Mouse (Mus musculus): ENCODE data around the gene Cacnb4. TPM values are rescaled to one million over a fixed set of nuclear protein-coding genes. Genes with fewer than 3 reads are reported as not detected.

Gene Cacnb4
- polyA plus RNA-seq, 1 experiment = 0.06 TPM

- Histone ChIP-seq H3K4me3 (ENCODE audit: extremely low read depth, insufficient read depth, insufficient read length) (no peak overlapping the region), H3K36me3 (ENCODE audit: control insufficient read depth, insufficient read depth, low read length) (no peaks in the 10 kb centered on the region), H3K27me3 (ENCODE audit: control insufficient read depth, insufficient read depth, low read length) (peaks cover 13% of the 10 kb centered on the region), H3K27ac (ENCODE audit: insufficient read depth, low read length) (no peak overlapping the region), H3K4me1 (ENCODE audit: control insufficient read depth, insufficient read depth, insufficient read length) (peaks cover 4% of the 10 kb centered on the region)
- TF ChIP-seq CTCF (IDR thresholded peaks at IDR 0.05; ENCODE audit: extremely low read depth, insufficient read depth, insufficient read length, insufficient replicate concordance) (no peak), POLR2A (IDR thresholded peaks at IDR 0.05; ENCODE audit: low read depth, low read length) (no peak)
- 45% methylated on average over 6 of the region's 6 CpGs for WGBS
- DNase-seq (ENCODE audit: low read depth in 1 of 2, low spot score in 2 of 2) = no peak
These were observed 277 bp upstream of the Cacnb4 start for GRCm38 (mm10) chr2:52676913-52677303.

- Histone ChIP-seq H3K27me3 (ENCODE audit: control insufficient read depth, insufficient read depth, low read length) (peaks cover 13% of the 10 kb centered on the region), H3K36me3 (ENCODE audit: control insufficient read depth, insufficient read depth, low read length) (no peaks in the 10 kb centered on the region), H3K4me3 (ENCODE audit: extremely low read depth, insufficient read depth, insufficient read length) (peak overlapping the region; percentile 35), H3K4me1 (ENCODE audit: control insufficient read depth, insufficient read depth, insufficient read length) (peaks cover 4% of the 10 kb centered on the region), H3K27ac (ENCODE audit: insufficient read depth, low read length) (no peak overlapping the region)
- TF ChIP-seq POLR2A (IDR thresholded peaks at IDR 0.05; ENCODE audit: low read depth, low read length) (no peak), CTCF (IDR thresholded peaks at IDR 0.05; ENCODE audit: extremely low read depth, insufficient read depth, insufficient read length, insufficient replicate concordance) (no peak)
- no peak for DNase-seq (ENCODE audit: low read depth in 1 of 2, low spot score in 2 of 2)
- WGBS = 3% methylated on average over 31 of the region's 42 CpGs
These were observed 1.2 kb downstream of the Cacnb4 start for GRCm38 (mm10) chr2:52675278-52675987.

- peak overlapping the region; percentile 2; the same call in 1 of the 2 replicates for H3K4me3 ChIP-seq (ENCODE audit: extremely low read depth, insufficient read depth, insufficient read length)
- WGBS = 1% methylated on average over 19 of the region's 19 CpGs
- no peak overlapping the region for H3K27ac ChIP-seq (ENCODE audit: insufficient read depth, low read length)
- H3K36me3 ChIP-seq (ENCODE audit: control insufficient read depth, insufficient read depth, low read length) = no peaks in the 10 kb centered on the region
- no peak for TF ChIP-seq CTCF (IDR thresholded peaks at IDR 0.05; ENCODE audit: extremely low read depth, insufficient read depth, insufficient read length, insufficient replicate concordance)
- no peak for TF ChIP-seq POLR2A (IDR thresholded peaks at IDR 0.05; ENCODE audit: low read depth, low read length)
- H3K27me3 ChIP-seq (ENCODE audit: control insufficient read depth, insufficient read depth, low read length) = peaks cover 13% of the 10 kb centered on the region
- no peak for DNase-seq (ENCODE audit: low read depth in 1 of 2, low spot score in 2 of 2)
- H3K4me1 ChIP-seq (ENCODE audit: control insufficient read depth, insufficient read depth, insufficient read length) = peaks cover 4% of the 10 kb centered on the region
These were observed 1.7 kb downstream of the Cacnb4 start for GRCm38 (mm10) chr2:52674886-52675277.

GRCm38 (mm10) chr2:52673172-52673571 lies 3.5 kb downstream of the Cacnb4 start:
- TF ChIP-seq CTCF (IDR thresholded peaks at IDR 0.05; ENCODE audit: extremely low read depth, insufficient read depth, insufficient read length, insufficient replicate concordance) = no peak
- no peaks in the 10 kb centered on the region for H3K36me3 ChIP-seq (ENCODE audit: control insufficient read depth, insufficient read depth, low read length)
- no peak overlapping the region for H3K27ac ChIP-seq (ENCODE audit: insufficient read depth, low read length)
- WGBS = 47% methylated on average over 1 of the region's 1 CpGs
- H3K4me3 ChIP-seq (ENCODE audit: extremely low read depth, insufficient read depth, insufficient read length) = no peak overlapping the region
- H3K27me3 ChIP-seq (ENCODE audit: control insufficient read depth, insufficient read depth, low read length) = peaks cover 13% of the 10 kb centered on the region
- no peak for DNase-seq (ENCODE audit: low read depth in 1 of 2, low spot score in 2 of 2)
- H3K4me1 ChIP-seq (ENCODE audit: control insufficient read depth, insufficient read depth, insufficient read length) = peaks cover 4% of the 10 kb centered on the region

GRCm38 (mm10) chr2:52670733-52671132 lies 5.9 kb downstream of the Cacnb4 start:
- H3K27ac ChIP-seq (ENCODE audit: insufficient read depth, low read length) = no peak overlapping the region
- H3K36me3 ChIP-seq (ENCODE audit: control insufficient read depth, insufficient read depth, low read length) = no peaks in the 10 kb centered on the region
- no peak for TF ChIP-seq POLR2A (IDR thresholded peaks at IDR 0.05; ENCODE audit: low read depth, low read length)
- peaks cover 6% of the 10 kb centered on the region for H3K27me3 ChIP-seq (ENCODE audit: control insufficient read depth, insufficient read depth, low read length)
- DNase-seq (ENCODE audit: low read depth in 1 of 2, low spot score in 2 of 2) = no peak
- H3K4me1 ChIP-seq (ENCODE audit: control insufficient read depth, insufficient read depth, insufficient read length) = peaks cover 4% of the 10 kb centered on the region
- no peak overlapping the region for H3K4me3 ChIP-seq (ENCODE audit: extremely low read depth, insufficient read depth, insufficient read length)
- 88% methylated on average over 5 of the region's 5 CpGs for WGBS

GRCm38 (mm10) chr2:52668480-52668879 lies 8.2 kb downstream of the Cacnb4 start:
- Histone ChIP-seq H3K4me3 (ENCODE audit: extremely low read depth, insufficient read depth, insufficient read length) (no peak overlapping the region), H3K4me1 (ENCODE audit: control insufficient read depth, insufficient read depth, insufficient read length) (no peaks in the 10 kb centered on the region), H3K27ac (ENCODE audit: insufficient read depth, low read length) (no peak overlapping the region), H3K27me3 (ENCODE audit: control insufficient read depth, insufficient read depth, low read length) (no peaks in the 10 kb centered on the region), H3K36me3 (ENCODE audit: control insufficient read depth, insufficient read depth, low read length) (no peaks in the 10 kb centered on the region)
- 87% methylated on average over 6 of the region's 6 CpGs for WGBS
- no peak for DNase-seq (ENCODE audit: low read depth in 1 of 2, low spot score in 2 of 2)
- TF ChIP-seq CTCF (IDR thresholded peaks at IDR 0.05; ENCODE audit: extremely low read depth, insufficient read depth, insufficient read length, insufficient replicate concordance) = no peak
- no peak for TF ChIP-seq POLR2A (IDR thresholded peaks at IDR 0.05; ENCODE audit: low read depth, low read length)

GRCm38 (mm10) chr2:52656722-52657121 lies 19.9 kb downstream of the Cacnb4 start:
- Histone ChIP-seq H3K27me3 (ENCODE audit: control insufficient read depth, insufficient read depth, low read length) (no peaks in the 10 kb centered on the region), H3K4me3 (ENCODE audit: extremely low read depth, insufficient read depth, insufficient read length) (no peak overlapping the region), H3K27ac (ENCODE audit: insufficient read depth, low read length) (no peak overlapping the region), H3K36me3 (ENCODE audit: control insufficient read depth, insufficient read depth, low read length) (no peaks in the 10 kb centered on the region), H3K4me1 (ENCODE audit: control insufficient read depth, insufficient read depth, insufficient read length) (no peaks in the 10 kb centered on the region)
- no peak for TF ChIP-seq CTCF (IDR thresholded peaks at IDR 0.05; ENCODE audit: extremely low read depth, insufficient read depth, insufficient read length, insufficient replicate concordance)
- TF ChIP-seq POLR2A (IDR thresholded peaks at IDR 0.05; ENCODE audit: low read depth, low read length) = no peak
- no peak for DNase-seq (ENCODE audit: low read depth in 1 of 2, low spot score in 2 of 2)
- 87% methylated on average over 5 of the region's 5 CpGs for WGBS
